Mouse (Mus musculus): ENCODE results near the gene Fam171a2.

Gene Fam171a2

GRCm38 (mm10) chr11:102455740-102456396, 8.4 kb upstream of the Fam171a2 start:
- peak in 1 of 2 experiments; percentile 45 for DNase-seq (ENCODE audit: low spot score in 2 of 2)

DNA sequence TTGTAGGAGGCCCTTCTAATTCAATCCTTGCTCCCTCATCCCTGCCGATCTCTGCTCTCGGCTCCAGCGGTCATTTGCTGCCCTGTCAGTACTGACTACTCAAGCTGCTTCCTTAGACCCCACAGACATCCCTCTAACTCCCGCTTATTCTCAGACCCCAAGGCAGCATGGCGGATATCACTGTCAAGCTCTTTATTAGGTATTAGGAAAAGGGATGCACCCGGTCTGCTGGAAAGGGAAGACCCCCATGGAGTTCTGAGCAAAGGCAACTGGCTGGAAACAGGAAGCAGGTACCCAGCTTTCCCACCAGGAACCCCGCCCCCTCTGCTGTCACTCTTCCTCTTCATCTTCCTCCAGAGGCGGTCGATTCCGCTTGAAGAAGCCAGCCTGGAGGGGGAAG, 5.6 kb upstream of the Fam171a2 start:
- no peak for DNase-seq (ENCODE audit: low spot score in 2 of 2)

- DNase-seq (ENCODE audit: low spot score in 2 of 2) = no peak
These were observed 1.8 kb upstream of the Fam171a2 start for GRCm38 (mm10) chr11:102449043-102450008.

DNA sequence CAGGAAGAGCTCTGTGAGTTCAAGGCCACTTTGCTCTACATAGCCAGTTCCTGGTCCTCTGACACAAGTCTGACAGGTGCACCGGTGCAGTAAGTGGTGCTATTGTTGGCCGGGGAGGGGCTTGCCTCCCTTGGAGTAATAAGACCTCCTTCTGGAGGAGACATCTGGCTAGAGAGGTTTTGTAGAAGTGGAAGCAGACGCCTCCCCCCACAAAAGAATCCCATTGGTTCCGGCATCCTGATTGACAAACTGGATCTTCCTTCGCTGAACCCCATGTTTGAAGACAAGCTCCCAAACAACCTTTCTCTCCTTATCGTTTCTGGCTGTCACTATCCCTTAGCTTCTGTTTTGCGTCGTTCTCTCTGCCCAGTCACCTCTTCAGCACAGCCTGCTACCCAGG, 845 bp upstream of the Fam171a2 start:
- DNase-seq (ENCODE audit: low spot score in 2 of 2) = no peak

GRCm38 (mm10) chr11:102446581-102447461, 661 bp downstream of the Fam171a2 start:
- DNase-seq (ENCODE audit: low spot score in 2 of 2) = no peak

- DNase-seq (ENCODE audit: low spot score in 2 of 2) = no peak
These were observed 1.6 kb downstream of the Fam171a2 start for GRCm38 (mm10) chr11:102445891-102446361.

DNA sequence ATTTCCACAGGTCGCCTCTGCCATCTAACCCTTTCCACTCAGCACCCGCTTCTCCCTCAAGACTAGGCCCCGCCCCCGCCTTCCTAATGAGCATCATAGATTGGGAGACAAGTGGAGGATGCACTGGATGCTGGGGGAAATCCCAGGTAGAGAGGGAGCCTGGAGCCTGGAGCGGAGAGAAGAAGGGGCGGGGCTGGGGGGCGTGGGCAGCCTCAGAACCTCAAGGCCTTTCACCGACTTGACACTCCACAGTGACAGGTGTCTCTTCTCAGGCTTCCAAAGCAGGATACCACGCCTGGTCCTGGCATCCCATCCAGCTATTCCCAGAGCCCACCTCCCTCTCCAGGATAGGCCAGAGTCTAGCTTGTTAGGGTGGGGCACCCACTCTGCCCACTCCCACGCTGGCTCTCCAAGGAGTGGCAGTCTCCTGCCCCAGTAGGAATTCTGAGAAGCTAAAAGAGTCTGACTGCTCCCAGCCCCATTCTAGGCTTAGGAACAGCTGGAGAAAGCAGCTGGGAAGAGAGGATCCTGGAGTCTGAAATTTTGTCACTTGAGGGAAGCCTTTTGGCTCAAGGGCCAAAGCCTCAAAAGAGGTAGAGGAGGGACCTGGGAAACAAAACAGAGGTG, 2.1 kb downstream of the Fam171a2 start:
- no peak for DNase-seq (ENCODE audit: low spot score in 2 of 2)

GRCm38 (mm10) chr11:102444781-102445180, 2.7 kb downstream of the Fam171a2 start:
- no peak for DNase-seq (ENCODE audit: low spot score in 2 of 2)

GRCm38 (mm10) chr11:102444321-102444720, 3.2 kb downstream of the Fam171a2 start:
- no peak for DNase-seq (ENCODE audit: low spot score in 2 of 2)

DNA sequence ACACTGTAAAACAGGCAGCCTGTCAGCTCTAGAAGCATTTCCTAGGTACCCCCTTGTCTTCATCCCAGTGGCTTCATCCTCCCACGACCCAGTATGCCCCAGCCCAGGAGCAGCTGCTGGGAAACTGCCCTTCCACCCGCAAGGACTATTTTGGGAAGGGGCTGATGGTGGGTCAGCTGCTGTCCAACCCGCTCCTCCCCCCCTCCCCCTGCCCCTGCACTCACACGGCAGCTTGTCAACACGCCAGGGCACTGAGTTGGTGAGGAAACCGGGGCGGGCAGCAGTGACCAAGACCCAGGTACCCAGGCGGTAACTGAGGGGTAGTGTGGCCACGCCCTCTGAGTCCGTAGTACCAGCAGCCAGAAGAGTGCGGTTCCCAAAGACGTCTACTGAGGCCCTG, 3.7 kb downstream of the Fam171a2 start:
- DNase-seq (ENCODE audit: low spot score in 2 of 2) = no peak

- DNase-seq (ENCODE audit: low spot score in 2 of 2) = no peak
These were observed 5.4 kb downstream of the Fam171a2 start for GRCm38 (mm10) chr11:102442089-102442488.

GRCm38 (mm10) chr11:102441434-102441833, 6.0 kb downstream of the Fam171a2 start:
- no peak for DNase-seq (ENCODE audit: low spot score in 2 of 2)

GRCm38 (mm10) chr11:102440255-102440654, 7.2 kb downstream of the Fam171a2 start:
- no peak for DNase-seq (ENCODE audit: low spot score in 2 of 2)

DNA sequence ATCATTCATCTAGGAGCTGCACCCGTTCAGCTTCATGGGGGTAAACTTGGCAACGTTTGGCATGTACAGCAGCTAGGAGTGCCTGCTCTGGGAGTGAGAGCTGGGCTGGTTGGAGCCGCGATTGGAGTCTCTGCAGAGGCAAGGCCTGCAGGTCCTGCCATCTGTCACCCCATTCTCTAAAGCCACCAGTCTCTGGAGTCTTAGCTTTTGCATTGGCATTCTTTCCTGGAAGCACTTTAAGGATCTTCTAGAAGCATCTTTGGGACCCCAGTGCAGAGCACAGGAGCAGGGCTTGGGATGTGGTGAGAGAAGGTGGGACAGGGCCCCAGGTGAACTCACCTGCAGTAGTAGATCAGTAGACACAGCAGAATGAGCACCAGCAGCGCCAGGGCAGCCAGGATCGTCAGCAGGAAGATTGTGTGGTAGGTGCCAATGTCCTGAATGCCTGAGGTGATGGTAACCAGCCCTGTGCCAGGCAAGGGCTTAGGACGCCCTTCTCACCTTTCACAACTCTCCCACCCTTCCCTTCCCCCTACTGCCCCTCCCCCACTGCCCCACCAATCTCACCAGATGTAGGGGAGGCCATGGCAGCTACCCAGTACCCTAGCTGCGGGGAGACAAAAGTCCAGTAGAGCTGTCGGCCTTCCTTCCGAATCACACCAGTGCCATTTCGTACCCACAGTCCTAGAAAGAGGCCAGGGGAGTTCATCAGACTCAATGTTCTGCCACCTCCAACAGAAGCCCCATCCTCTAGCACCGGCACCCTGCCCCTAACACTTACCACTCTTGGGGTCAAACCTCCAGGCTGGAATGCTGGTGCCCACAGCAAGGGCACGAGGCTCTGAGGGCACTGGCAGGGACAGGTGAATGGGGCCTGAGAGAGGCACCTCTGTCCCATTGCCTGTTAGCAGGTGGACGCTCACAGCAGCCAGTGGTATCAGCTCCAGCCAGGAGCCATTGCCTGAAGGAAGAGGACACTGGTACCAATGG, 8.1 kb downstream of the Fam171a2 start:
- DNase-seq (ENCODE audit: low spot score in 2 of 2) = peak in 1 of 2 experiments; percentile 16

DNA sequence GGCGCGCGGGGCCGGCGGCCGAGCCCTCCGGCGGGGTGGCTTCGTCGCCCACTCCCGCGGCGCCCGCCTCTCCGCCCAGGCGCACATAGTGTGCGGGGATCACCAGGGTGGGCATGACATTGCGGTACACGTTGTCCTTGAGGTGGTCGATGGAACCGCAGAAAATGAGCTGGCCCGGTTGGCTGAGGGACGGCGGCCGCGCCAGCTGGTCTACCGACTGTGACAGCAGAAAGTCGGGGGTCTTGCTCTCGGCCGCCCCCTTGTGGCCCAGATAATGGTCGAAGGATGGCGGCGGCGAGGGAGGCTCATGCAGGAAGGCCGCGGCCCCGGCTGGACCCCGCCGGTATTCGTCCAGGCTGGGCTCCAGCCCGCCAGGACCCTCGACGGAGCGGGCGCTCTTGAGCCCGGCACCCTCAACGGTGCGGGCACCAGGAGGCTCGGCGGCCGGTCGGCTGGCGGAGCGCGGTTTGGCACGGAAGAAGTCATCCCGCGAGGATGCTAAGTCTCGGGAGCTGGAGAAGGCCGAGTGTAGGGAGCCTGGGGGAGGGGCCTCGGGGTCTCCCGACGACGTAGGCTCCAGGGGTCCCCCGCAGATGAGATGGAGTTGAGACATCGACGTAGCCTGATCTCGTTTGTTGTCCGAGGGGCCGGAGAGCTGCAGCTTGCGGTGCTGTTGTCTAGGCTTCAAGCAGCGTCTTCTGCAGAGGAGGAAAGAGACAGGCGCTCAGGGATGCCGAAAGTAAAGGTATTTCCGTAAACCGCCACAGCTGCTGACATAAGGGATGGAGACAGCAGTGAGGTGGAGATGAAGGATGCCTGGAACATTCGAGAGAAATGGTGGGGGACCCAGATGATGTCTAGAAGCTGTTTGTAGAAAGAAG, 9.0 kb downstream of the Fam171a2 start:
- DNase-seq (ENCODE audit: low spot score in 2 of 2) = peak; percentile 62 to 80

GRCm38 (mm10) chr11:102437120-102438061, 10.1 kb downstream of the Fam171a2 start:
- DNase-seq (ENCODE audit: low spot score in 2 of 2) = peak; percentile 50 to 60

- DNase-seq (ENCODE audit: low spot score in 2 of 2) = peak in 1 of 2 experiments; percentile 23
These were observed 11.1 kb downstream of the Fam171a2 start for GRCm38 (mm10) chr11:102436471-102436790.
